Mouse (Mus musculus): ENCODE measurements around the gene Mapkapk5.

Gene Mapkapk5

DNA sequence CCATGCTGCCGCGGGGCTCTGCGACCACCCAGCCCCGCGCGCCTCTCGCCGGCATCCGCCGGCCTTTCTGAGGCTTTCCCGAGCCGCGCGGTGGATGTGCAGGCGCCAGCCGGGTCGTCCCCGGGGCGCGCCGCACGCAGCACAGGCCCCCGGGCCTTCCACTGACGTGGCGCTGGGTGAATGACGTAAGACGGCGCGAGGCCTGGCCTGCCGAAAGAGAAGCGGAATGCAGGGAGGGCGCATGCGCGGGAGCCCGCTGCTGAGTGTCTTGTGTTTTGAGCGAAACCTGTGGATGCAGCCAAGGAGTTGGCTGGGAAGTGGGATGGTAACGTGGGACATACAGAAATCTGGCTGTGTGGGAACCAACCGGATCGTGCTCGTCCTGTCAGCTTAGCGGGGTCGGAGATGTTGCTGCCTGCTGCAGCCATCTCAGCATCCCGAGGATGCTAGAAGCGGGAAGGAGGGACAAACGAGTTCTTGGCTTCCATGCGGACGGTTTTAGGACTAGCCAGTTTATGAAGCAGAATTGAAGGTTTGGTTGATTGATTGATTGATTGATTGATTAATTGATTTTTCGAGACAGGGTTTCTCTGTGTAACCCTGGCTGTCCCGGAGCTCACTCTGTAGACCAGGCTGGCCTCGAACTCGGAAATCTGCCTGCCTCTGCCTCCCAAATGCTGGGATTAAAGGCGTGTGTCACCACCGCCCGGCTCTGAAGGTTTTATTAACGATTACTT is at the start of gene Mapkapk5:
Mapkapk5 (minus strand) TSS at position 113 of the 737 bp plus-strand sequence.
- peak; percentile 98 for DNase-seq

DNA sequence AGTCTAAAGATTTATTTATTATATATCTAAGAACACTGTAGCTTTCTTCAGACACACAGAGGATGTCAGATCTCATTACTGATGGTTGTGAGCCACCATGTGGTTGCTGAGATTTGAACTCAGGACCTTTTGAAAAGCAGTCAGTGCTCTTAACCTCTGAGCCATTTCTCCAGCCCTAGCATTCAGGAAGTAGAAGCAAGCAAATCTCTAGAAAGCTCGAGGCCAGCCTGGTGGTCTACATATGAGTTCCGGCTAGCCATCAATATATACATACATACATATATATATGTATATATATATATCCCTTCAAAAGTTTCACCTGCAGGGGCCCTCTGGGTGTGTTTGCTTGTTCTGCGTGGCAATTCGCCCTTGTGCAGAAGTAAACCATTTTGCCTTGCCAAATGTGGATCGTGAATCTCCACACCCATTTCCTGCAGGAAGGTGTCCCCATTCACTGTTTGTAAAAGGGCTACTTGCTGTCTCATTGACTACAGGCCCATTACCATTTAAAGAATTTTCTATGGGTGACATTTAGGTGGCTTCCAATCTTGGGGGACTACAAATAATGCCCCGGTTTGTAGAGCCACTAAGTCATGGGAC is 49.1 kb upstream of the Mapkapk5 start:
- no peak for DNase-seq

DNA sequence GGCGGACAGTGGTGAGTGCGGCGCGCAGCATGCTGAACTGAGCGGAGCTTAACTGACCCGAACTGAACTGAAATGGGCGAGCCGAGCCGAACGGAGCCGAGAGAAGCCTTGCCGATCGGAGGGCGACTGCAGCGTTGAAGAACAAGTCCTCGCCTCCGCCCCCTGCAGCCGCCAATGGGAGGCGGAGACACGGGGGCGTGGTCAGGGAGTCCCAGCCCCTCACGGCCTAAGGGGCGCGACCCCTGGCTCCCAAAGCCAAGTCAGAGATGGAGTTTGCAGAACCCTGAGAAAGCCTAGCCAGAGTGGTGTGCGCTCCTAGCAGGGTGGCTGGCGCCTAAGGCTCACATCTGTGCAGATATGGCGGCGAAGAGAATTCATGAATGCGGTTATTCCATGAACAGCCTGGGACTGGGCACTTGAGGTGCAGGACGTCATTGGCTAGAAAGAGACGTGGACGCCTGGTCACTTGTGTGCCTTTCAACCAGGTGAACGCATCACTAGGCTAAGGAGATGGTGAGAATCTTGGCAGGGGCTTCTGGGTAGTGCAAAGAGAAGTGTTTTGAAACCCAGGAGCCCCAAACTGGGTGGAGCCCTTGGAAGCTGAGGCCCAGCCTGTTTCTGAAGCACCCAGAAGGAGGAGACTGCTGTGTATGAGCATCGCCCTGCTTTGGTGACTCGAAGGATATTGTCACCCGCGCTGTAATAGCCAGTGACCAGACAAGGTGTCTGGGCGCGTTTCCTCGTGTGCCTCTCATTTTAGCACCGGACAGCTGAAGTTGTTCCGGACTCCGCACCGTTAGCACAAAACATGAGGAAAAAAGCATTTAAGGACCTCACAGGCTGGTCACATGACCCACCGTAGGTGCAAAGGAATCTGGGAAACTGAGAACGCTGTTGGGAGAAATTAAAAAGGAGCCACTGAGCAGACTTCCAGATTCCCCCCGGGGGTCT is 48.0 kb upstream of the Mapkapk5 start, which contains the start of gene Aldh2:
Aldh2 (minus strand) TSS at position 374 of the 951 bp plus-strand sequence.
- DNase-seq, result peak; percentile 90

DNA sequence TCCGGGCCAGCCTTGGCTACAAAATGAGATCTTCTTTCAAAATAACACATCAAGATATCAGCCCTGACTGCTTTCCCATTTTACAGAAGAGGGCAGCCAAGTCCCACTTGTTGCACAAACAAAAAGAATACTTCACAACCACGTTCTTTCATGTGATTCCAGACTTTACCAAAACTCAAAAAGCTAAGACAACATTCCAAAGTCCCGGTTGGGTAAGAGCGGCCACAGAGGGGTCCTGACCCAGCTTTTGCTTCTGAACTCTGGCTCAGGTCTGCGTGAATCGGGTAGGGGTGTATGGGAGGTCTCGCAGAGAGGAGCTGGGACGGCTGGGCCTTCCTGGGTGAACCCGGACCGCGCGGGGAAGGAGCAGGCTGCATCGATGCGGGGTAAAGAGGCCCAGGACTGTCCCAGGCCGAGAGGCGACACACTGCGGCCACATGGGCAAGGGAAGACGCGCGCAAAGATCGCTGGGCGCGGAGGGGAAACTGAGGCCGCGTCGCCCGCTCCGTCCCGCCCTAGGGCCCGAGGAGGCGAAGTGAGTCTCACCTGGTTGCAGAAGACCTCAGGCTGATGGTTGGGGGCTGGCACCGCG is 47.2 kb upstream of the Mapkapk5 start:
- DNase-seq, result peak; percentile 32

DNA sequence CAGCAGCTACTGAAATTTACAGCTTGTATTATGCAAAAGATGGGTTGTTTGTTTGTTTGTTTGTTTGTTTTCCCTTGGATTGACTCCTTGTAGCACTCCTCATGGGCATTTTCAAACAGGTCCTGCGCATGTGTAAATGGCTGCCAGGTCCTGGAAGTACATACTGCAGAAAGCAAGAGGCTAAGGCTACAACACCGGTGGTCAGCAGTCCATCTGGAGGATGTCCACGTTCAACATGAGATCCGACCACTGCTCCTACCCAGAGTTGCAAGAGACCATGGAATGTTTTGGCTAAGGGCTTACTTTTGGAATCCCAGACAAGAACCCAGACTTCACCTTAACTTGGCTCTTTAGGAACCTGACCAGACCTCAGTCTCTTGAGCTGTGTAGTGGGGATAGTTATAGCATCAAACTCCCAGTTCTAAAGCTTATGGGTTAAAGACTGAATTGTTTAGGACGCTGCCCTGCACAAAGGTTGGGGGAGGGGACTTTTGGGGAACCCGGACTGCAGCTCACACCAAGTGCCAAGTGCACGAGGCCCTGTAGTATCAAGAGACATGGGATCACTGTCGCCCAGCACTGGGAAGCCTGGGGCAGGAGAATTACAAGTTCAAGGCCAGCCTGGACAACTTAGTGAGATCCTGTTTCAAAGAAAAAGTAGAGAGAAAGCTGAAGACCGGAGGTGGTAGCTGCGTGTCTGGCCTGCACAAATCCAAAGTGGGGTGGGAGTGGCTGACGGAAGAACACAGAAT is 46.5 kb upstream of the Mapkapk5 start:
- no peak for DNase-seq

DNA sequence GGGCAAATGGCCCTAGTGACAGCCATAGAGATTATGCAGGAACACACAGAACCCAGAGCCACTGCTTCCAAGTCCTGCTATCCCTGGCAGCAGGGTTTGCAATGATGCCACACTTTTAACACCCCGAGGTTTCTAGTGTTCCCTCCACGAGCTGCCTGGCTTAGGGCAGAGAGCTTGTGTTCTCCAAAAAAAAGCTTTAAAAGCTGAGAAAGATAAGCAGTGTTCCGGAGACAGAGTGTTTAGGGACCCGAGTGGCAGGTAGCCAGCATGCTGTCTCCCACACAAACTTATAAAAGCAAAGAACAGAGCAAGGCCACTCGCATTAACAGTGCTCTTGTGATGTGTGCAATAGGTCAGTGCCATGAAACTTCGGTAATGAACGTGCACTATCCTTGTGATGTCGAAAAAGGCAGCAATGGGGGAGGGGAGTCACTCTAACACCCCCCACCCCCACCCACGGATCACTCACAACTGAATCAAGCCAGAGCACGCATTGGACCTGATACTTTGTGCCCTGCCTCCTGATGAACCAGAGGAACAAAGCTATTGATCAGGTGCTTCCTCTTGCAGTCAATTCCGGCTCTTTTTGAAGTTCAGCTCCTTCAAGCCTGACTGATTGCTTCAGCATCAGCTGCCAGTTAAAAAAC is 45.8 kb upstream of the Mapkapk5 start:
- peak; percentile 44 for DNase-seq

DNA sequence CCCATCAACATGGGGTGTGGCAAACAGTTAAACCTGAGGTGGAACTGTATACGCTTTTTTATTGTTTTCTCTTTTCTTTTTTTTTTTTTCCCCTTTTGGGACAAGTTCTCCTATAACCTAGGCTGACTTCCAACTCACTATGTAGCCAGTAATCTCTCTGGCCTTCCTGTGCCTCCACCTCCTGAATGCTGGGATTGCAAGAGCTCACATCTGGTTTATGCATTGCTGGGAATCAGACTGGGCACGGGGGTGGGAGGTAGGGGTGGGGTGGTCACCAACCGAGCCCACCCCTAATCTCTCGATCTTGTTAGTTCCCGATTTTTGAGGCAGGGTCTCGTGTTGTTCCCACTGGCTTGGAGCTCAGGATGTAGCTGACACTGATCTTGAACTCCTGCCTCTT is 44.2 kb upstream of the Mapkapk5 start:
- no peak for DNase-seq

DNA sequence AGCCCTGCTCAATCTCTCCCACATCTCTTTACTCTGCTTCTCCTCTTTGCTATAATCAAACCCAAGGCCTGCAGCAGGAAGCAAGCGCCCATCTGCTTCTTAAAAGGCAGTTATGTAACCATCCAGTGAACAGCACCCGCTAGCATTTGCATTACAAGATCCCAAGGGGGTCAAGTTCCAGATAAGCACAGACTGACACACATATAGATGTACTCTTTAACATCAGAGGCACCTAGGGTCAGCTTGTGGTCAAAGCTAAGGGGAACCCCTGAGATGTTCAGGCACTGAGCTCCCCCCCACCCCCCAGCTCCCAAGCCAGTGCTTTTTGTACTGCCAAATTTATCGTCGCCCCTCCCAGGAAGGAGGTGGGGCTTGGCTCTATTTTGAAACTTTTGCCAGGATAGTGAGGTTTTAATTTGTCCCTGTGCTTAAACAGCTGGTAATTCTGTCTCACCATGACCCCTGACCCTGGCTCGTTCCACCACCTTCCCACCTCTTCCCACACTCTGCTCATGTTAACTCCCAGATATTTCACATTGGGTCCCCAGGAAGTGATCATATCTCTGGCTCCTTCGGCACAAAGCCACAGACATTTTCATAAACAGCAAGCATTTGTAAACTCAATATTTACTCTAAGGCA is 40.8 kb upstream of the Mapkapk5 start:
- peak; percentile 78 for DNase-seq

DNA sequence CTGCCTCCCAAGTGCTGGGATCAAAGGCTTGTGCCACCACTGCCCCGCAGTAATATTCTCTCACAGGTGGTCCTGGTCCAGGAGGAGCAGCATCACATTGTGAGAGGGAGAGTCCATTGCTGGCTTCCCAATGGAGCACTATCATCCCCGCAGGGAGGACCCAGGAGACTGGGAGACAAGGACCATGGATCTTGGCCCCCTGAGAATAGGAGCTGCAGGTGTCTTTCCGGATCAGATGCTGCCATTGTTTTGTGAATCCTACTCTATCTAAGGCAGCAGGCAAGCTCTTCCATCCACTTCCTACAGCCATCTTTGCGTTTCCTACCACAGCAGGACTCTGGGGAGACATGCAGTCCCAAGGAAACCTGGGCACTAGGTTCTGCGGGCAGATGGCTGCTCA is 40.0 kb upstream of the Mapkapk5 start:
- no peak for DNase-seq

DNA sequence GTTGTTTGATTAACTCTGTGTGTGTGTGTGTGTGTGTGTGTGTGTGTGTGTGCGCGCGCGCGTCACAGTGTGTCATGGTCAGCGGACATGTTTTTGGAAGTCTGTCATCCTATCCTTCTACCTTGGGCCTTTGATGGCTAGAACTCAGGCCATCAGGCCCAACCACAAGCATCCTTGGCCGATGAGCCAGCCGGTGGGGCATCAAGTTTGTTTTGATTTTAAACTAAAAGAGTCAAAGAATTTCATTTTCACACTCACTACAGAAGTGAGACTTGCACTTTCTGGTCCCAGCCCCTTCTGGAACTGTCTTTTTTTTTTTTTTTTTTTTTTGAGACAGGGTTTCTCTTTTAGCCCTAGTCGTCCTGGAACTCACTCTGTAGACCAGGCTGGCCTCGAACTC is 39.3 kb upstream of the Mapkapk5 start:
- DNase-seq, result no peak

DNA sequence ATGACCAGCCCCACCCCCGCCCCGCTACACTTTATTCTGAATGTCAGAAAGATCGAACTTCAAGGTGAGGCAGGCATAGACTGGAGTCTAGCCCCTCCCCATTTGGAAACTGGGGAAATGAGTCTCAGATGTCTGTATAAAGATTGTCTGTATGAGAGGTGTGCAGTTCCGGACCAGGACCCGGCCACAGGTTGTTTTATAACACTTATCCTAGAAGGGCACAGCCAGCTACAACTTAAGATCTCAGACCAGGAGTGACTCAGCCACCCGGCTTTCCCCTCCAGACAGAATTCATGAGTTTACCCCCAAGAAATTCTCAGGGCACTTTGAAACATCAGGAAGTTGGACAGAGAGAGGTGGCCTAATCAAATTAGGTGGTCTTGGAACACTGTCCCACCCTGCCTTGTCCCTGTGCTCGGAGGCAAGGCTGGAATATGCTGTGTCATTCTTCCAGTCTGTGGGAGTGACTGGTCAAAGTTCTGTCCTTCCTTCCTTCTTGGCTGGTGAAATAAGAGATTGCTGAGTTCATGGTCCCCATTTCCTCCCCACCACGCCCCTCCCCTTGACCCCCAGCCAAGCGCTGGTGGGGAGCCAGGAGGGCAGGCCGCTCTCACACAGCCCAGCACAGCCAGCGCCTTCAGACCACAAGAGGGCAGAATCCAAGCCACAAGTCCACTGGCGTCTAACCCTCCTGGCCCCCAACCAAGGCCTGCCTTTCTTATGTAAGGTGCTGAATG is 38.2 kb upstream of the Mapkapk5 start:
- DNase-seq, result peak; percentile 97

DNA sequence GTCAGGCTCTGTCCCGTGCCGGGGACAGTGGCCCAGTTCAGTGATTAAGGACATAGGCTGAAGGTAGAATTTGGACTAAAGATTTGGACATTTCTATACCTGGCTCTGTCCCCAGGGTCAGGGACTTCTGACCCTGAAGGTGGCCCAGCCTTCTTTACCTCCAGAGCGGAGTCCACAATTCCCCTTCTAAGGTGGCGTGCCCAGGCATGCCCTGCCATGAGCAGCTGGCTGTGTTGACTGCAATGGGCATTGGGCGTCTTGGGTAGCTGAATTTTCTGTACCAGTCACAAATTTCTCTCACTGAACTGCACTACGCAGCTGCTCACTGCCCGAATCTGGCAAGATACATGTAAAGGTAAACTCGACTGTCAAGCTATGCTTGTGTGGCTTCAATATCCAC is 36.2 kb upstream of the Mapkapk5 start:
- no peak for DNase-seq

DNA sequence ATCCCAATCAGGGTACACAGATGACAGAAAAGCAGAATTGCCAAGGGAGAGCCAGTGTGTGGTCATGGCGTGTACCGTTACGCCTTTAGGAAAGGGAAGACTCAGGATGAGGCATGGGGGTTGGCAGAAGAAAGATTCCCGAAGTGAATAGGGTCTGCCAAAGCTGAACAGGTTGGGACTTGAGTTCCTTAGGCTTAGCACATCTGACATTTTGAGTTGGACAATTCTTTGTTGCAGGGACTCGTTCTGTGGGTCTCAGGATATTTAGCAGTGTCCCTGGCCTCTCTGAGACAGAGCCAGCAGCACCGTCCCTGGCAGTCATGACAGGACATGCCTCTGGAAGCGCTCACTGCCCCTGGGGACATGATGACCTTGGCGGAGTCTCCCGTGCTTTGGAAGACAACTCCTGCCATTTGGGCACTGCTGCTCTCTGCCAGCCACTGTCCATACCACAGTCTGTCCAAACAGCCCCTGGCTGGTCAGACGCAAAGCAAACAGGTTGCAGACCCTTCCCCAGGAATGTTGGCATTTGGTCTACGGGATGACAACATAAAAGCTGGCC is 31.3 kb upstream of the Mapkapk5 start:
- DNase-seq, result no peak

DNA sequence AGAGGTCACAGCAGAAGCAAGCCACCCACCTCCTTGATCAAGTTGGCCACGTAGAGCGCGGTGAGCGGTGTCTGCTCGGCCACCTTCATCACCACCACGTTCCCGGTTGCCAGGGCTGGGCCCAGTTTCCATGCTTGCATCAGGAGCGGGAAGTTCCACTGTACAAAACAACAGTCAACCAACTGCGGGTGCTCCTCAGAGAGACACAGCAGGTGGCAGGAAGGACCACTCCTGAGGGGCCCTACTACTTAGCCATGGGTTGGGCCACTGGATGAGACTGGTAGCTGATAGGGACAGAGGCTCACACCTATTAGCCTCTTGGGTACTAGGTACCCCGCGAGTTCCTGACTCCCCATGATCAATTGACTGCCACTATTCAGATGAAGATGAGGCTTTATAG is 30.2 kb upstream of the Mapkapk5 start:
- no peak for DNase-seq

DNA sequence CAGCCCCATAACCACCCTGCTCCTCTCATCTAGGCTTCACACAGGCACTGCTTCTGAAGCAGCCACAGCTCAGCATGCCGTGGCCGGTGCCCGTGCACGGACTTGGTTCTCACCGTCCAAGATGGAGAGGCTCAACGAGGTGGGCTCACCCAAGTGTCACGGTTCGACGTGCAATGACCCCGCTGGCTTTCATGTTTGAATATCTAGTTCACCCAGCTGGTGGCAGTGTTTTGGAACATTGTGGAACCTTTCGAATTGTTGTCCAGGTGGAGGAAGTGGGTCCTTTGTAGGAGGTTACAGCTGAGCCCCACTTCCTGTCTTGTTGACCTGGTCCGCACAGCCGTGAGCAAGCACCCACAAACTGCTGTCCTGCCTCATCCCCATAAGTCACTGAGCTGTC is 28.4 kb upstream of the Mapkapk5 start:
- no peak for DNase-seq

DNA sequence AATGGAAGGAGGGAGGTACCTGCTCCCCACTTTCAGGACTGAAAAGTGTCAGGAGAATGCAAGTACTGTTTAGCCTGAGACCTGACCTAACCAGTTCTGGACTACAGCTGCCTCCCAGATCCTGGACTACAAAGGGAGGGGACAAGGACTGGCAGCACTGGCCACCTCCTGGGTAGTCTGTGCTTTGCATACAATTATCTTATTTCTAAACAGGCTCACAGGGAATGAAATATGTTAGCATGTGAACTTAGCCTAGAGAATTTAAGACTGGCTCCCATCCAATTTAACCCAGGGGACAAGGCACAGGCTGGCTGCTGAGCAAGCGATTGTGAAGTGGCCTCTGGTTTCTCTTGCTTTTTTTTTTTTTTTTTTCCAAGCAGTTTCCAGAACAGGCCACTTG is 25.1 kb upstream of the Mapkapk5 start:
- no peak for DNase-seq

DNA sequence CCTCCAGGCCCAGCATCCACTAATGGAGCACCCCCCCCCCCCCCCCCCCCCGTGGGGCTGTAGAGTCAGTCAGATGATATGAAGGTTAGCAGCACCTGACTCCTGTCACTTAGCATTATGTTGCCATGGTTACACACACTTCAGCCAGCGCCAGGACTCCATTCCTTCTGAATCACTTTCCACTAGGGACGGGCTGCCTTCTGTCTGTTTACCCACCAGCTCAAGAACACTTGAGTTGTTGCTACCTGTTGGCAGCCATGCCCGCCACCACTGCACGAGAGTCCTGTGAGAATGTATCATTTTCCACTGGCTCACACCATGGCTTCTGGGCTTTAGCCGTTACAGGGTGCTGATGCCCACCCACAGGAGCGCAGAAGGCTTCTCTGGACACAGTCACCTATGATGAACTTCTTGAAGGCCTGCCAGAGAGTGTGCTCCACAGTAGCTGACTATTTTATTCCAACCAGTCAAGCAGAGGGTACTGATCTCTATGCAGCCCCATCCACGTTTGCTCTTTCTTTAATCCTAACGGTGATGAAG is 24.2 kb upstream of the Mapkapk5 start:
- peak; percentile 54 for DNase-seq

DNA sequence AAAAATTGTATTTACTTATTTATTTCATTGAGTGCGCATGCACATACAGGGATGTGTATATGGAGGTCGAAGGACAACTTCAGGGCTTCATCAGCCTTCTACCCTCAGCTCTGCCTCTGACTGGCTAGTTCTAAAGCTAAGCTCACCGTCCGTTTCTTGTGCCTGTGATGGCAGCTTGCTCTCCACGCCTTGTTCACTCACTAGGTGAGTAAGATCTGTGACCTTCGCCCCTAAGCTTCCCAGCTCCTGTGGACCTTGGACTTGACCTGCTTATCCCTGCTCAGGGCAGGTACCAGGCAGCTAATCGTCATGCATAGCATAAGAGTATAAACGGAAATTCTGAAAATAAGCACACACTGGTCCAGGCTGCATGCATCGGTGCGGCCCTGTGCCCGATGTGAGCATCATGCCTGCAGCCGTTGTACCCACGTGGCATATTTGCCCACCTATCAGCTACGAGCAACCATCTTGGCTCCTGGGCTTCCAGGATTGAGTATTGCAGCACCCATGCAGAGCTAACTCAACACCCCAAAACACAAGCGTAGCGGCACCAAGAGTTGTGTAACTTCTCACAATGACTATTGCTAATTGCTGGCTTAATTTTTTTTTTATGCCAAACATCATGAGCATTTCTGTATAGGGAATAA is 20.5 kb upstream of the Mapkapk5 start:
- no peak for DNase-seq

DNA sequence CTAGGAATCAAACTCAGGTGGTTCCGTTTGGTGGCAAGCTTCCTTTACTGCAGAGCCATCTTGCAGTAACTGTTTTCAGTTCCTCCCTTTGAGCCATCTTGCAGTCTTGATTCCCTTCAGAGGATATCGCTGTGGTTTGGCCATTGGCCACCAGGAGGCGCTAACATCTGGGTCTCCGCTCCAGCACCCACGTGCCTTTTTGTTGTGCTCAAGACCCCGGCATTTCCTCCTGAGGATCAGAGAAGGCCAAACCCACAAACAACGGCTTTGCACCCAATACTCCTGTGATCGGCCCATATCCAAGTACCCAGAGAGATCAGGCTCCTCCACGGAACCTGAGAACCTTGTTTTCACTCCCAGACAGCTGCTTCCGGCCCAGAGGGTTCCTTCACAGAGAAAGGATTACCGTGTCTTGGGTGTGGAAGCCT is 18.8 kb upstream of the Mapkapk5 start:
- peak; percentile 96 for DNase-seq
